Mouse (Mus musculus): ENCODE measurements at regions not wholly inside any gene's neighbourhood (a gene's known extent, or its start where the extent isn't known, plus 50 kb on each side); places are given as distances from the start of the nearest gene placed in this dataset.

DNA sequence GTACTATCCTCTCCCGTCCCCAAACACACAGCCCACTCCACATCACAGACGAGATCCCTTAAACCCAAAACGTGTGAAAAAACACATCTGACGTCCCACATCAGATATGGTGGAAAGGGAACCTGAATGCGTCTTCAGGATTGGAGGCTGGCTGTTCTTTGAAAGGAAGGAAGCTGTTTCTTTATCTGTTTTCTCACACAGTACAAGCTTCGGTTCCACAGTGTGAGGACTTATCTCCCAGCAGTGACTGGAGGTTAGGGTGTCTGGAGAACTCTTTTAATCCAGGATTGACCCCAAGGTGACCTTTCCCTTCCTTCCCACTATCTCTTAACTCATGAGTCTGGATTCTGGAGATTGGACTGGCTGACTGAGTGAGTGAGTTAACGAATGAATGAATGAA is 225.8 kb upstream of the Klf3 start:
- TF ChIP-seq CTCF (IDR thresholded peaks at IDR 0.05; ENCODE audit: extremely low read depth, insufficient read depth, low read length) (no peak), POLR2A (IDR thresholded peaks at IDR 0.05; ENCODE audit: extremely low read depth, insufficient read depth, low read length) (no peak)
